Mouse (Mus musculus) forelimb bud, embryonic 11.5 days (tissue): Measurements from ENCODE around the gene Ccdc163.

Experiments used
- DNase-seq: peaks from one replicate; pipeline ENCODE4 v3.0.0-alpha.2; 2012; ENCODE audit warnings: low read depth, low spot score

Gene Ccdc163

DNA sequence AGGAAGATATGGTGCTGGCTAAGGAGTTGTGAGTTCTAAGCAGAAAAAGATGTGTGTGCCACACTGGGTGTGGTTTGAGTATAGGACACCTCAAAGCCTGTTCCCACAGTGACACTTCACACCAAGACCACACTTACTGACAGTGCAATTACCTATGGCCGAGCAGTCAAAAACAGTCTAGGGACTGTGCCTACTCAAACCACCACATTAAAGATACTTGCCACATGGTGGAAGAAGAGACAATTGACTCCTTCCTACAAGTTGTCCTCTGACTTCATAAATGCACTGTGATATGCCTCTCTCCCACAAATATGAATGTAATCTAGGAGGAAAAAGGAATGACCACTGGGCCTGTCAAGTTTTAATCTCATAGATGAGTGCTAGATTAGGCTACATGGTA, 7.3 kb upstream of the Ccdc163 start:
- DNase-seq, result no peak

DNA sequence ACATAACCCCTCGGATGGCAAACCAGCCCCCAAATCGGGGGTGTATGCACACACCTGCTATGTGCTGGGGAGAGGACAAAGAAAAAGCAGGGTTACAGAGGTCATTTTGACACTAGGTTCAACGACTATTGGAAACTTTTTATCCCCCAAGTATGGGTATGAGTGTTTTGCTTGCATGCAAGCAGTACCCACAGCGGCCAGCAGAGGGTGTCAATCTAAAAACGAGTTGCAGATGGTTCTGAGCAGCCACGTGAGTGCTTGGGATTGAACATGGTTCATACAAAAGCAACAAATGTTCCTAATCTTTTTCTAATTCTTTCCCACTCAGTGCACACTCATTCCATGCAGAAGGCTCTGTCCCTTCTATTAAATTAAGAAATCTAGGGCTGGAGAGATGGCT, 4.5 kb upstream of the Ccdc163 start:
- peak; percentile 80 for DNase-seq

- no peak for DNase-seq
These were observed 643 bp upstream of the Ccdc163 start for GRCm38 (mm10) chr4:116707666-116708065.

DNA sequence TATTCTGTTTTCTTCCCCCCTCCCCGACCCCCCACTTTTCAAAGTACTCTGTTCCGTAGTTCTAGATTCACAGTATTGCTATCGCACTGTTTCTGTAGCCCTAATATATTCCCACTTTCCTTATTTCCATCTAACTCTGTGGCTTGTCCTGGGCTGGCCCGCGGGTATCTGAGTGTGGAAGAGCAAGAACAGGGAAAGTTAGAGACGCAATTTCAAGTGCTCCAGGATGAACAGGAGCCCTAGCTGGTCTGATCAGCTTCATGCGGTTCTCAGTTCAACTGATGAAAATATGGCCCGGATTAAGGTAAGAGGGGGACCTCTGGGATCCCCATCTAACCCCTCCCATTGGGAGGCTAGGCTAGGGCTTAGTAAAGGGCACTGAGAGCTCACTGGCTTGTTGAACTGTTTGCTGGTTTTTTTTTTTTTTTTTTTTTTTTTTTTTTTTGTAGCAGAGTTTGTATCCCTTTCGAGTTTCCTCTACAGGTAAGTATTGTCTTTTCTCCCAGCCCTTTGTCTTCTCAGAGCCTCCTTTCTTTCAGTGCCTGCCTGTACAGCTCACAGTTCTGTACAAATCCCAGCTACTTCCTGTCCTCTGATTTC, 582 bp downstream of the Ccdc163 start:
- DNase-seq, result no peak

- no peak for DNase-seq
These were observed 1.8 kb downstream of the Ccdc163 start for GRCm38 (mm10) chr4:116710154-116710553.

GRCm38 (mm10) chr4:116712536-116712935, 4.2 kb downstream of the Ccdc163 start:
- DNase-seq, result no peak

DNA sequence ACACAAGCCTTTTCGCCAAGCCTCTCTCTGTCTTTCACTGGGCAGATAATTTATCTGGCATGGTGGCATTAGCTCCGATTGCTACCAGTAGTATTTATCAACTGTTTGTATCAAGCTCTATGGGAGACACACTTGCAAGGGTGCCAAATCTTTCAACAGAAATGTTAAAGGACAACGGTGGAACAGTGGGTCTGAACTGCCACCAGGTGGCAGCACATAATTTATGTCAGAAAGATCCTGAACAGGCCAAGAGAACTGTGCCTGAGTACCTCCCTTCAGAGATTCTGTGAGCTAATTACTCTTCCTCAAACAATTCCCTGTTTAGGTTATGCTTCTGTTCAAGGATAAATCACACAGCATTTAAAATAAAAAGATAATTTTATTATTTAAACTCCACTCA, 11.1 kb downstream of the Ccdc163 start:
- DNase-seq, result peak; percentile 85

GRCm38 (mm10) chr4:116720343-116721097, 12.2 kb downstream of the Ccdc163 start, which contains the start of gene Tesk2:
TSS of gene Tesk2 (plus strand) at chr4:116720948.
- peak; percentile 98 for DNase-seq

DNA sequence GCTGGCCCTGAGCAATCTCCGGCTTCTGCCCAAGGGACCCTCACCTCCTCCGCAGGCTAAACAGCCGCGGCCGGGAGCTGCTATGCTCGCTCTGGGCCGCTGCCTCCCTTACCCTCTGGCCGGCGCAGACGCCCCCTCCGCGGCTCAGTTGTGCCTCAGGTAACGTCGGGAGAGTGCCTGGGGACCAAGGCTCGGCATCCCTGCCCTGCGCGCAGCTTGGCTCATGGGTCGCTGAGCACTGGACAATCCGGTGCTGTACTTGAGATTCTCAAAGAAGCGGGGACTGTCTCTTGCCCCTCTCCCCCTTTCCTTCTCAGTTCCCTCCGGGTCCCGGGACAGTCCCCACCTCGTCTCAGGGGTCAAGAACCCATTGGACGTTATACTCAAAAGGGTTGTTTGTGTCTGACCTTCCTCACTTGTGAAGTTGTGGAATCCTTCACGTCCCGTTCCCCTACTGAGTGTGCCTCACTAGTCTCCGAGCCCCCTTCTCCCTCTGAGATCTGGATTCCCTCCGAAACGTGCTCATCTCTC, 12.9 kb downstream of the Ccdc163 start:
- no peak for DNase-seq

- no peak for DNase-seq
These were observed 13.9 kb downstream of the Ccdc163 start for GRCm38 (mm10) chr4:116722230-116722629.

GRCm38 (mm10) chr4:116725444-116725843, 17.1 kb downstream of the Ccdc163 start:
- no peak for DNase-seq

GRCm38 (mm10) chr4:116727401-116727800, 19.1 kb downstream of the Ccdc163 start:
- DNase-seq, result no peak

DNA sequence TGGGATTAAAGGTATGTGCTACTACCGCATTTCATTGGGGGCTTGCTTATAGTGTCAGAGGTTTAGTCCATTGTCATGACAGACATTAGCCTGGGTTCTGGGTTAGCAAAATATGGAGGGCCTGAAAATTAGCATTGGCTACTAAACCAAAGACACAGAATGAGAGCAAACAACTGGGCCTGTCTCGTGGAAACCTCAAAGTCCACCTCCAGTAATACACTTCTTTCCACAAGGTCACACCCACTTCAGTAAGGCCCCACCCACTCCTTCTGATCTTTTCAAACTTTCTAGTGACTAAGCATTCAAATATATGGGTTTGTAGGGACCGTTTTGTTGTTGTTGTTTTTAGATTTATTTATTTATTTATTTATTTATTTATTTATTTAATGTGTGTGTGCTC, 21.2 kb downstream of the Ccdc163 start:
- no peak for DNase-seq

DNA sequence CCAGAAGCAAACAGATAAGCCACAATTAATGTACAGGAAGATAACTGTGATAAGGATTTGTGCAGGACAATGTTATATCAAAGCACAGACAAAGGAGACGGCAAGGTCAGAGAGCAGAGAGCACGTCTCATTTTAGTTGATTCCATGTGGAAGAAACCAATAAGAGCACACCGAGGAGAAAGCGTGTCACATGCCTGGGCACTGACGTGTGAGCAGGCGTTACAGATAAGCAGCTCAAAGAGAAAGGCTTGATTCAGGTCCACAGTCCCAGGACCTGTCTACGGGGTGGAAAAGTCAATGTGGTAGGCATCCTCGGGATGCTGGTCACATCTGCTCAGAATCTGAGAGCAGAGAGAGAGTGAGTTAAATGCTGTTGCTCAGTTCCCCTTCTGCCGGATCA, 22.8 kb downstream of the Ccdc163 start:
- DNase-seq, result no peak

DNA sequence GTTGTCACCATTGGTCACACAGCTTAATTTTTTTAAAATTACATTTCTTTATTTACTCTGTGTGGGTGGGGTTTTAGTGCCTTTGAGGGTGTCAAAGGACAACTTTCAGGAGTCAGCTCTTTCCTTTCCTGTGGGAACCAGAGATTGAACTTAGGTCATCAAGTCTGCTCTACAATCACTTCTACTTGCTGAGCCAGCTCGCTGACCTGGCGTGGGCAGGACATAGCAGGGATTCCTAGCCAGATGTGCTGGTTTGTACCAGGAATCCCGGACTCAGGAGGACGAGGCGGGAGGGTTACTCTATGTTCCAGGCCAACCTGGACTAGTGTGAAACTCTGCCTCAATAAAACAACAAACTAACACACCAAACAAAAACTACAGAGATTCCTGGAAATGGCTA, 24.0 kb downstream of the Ccdc163 start:
- DNase-seq, result no peak

DNA sequence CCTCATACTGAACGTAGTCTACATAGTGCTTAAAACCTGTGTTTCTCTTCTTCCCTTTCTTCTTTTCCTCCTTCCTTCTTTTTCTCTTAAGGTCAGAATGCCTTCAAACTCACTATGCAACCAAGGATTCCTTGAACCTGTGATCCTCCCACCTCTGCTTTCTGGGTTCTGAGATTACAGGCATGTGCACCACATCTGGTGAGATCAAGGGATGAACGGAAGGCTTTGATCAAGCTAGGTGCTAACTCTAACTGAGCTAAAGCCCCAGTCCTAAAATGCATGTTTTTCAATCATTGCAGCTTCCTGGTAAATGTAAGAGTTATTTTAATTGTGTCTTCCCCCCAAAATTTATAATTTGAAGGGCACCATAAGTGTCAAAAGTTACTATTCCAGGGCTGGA, 26.7 kb downstream of the Ccdc163 start:
- DNase-seq, result no peak

DNA sequence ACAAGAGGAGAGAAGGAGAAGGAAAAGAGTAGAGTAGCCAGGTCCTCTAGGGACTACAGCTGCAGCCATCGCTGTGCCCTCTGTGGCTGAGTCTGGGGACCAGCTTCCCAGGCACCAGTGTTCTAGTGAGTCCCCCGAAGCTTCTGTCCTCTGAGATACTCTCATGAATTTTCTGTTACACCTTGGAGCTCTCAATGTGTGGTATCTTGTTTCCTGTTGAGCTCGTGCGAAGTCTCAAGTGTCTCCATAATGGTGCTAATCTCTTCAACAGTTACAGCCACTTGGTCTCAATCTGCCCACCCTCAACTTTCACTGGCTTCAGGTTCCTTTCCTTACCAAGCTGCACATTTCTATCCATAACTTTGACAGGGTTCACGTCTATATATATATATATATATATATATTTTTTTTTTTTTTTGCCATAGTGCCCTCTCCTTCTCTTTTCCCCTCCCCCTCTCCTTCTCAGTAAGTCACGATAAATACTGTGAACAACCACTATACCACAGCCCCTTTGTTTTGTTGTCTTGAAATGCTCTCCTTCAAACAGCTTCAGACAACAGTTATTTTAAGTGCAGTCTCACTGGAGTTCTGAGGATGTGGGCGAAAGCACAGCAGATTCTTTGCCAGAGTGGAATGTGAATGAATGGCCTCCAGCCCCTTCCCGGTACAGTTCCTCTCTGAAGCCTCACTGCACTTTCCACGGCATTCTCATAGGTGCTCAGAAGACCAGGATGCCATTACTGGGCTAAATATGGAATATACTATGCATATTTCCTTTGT, 30.9 kb downstream of the Ccdc163 start:
- DNase-seq, result no peak

DNA sequence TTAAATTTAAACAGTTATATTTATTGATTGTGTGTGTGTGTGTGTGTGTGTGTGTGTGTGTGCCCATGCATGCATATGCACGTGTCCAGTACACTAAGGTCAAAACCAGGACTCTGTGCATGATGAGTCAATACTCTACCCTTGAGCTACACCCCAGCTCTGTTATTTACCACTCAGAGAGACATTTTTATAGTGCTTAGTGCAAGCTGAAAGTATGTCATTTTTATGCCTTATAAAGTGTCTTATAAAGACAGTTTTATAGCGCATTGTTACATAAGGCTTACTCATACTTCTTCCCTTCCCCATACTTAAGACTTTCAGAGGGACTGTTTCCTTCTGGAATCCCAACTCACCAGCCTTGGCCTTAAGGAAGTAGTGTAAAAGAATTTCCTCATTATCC, 41.4 kb downstream of the Ccdc163 start:
- DNase-seq, result no peak

GRCm38 (mm10) chr4:116761914-116762313, 53.6 kb downstream of the Ccdc163 start:
- no peak for DNase-seq

GRCm38 (mm10) chr4:116764001-116764400, 55.7 kb downstream of the Ccdc163 start:
- no peak for DNase-seq

DNA sequence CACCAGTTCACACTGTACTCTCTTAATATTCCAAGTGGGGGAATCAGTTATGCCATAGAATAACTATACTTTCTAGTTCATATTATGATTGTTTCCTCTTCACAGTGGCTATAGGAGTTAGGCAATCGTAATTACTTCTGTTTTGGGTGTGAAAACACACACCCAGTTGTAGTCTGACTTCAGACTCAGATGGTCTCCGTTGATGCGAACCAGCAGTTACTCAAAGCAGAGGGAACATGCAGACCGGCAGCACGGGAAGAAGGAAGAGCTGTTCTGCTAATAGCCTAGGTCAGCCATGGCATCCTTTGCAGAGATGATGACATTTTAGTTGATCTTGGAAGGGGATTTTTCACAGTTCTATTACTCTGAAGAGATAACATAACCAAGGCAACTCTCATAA, 60.2 kb downstream of the Ccdc163 start:
- no peak for DNase-seq

GRCm38 (mm10) chr4:116769060-116769459, 60.8 kb downstream of the Ccdc163 start:
- no peak for DNase-seq
